Mouse (Mus musculus) c-Kit-positive CD71-positive TER-119-positive erythroid progenitor cells, embryonic 14.5 days (primary cell): Measurements from ENCODE around the gene Rbm20.
"Not testable (repeated sequence)": the region's sequence is repeated elsewhere in the genome, so short reads cannot be mapped to it uniquely, and the experiment has no call there.

Source experiments
- DNase-seq: peaks from one replicate; pipeline ENCODE4 v3.0.0-alpha.2; 2013; ENCODE audit warnings: low spot score

Gene Rbm20

DNA sequence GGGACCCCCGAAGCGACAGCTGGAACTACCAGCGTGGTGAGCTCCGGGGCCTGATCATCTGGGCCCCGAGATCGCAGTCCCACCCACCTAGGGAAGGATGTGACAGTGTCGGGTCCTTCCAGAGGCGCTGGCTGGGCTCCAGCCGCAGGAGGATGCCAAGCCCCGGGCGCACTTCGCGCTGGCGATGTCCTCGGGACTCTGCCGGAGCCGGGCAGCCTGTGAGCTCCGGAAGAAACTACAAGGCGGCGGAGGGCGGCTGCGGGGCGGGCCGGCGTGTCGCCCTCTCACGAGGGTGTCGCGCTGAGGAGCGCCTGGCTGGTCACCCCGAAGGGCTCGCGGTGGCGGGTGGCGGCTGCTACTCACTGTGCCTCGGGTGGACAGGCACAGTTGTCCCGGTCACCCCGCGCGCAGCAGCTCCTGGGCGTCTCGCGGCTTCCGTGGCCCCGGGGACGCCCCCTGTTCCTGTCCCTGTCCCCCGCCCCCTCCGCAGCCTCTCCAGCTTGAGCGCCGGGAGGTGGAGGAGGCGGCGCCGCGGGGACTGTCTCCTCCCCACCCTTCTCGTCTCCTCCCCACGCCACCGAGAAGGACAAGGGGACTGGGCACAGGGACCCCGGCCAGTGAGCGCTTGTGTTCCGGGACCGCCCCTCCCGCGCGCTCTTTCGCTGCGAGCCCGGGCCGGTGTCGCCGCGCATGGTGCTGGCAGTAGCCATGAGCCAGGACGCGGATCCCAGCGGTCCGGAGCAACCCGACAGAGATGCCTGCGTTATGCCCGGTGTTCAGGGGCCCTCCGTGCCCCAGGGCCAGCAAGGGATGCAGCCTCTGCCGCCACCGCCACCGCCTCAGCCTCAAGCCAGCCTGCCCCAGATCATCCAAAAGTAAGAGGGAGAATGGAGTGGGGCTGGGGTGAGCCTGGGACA is at the start of gene Rbm20:
Rbm20 (plus strand) TSS at position 589 of the 917 bp plus-strand sequence.
- DNase-seq, result no peak

DNA sequence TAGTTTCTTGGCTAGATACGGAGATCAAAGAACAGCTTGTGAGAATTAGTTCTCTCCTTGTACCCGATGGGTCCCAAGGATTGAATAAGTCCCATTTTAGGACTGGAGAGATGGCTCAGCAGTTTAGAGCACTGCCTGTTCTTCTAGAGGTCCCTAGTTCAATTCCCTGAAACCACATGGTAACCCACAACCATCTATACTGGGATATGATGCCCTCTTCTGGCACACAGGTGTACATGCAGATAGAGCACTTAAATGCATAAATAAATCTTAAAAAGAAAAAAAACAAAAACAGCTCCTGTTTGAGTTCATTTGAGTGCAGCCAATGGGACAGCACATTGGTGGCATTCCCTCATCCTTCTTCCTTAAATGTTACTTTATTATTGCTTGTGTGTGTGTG is 39.1 kb upstream of the Rbm20 start:
- peak; percentile 17 for DNase-seq

DNA sequence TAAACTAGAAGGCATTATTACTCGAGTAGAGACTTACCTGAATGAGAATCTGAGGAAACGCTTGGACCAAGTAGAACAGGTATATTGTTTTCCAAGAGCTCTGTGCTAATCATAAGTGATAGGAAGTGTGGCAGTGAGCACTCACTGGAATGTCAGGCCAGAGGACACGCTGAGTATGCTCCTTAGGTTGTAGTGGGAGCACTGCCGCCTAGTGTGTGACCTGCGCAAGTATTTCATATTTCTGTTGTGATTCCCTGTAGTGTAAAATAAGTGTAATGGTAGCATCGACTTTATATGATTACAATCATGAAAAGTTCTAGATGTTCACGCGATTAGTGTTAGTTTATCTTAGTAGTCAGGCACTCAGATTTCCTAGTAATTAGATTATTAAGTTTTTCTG is 38.4 kb upstream of the Rbm20 start:
- DNase-seq, result no peak

GRCm38 (mm10) chr19:53644020-53644595 is 33.0 kb upstream of the Rbm20 start:
- DNase-seq, result no peak

- DNase-seq, result no peak
Measured at GRCm38 (mm10) chr19:53647301-53647700, 29.8 kb upstream of the Rbm20 start.

- DNase-seq, result no peak
Measured at GRCm38 (mm10) chr19:53648056-53648455, 29.1 kb upstream of the Rbm20 start.

- DNase-seq, result peak; percentile 53
Measured at GRCm38 (mm10) chr19:53648802-53649236, 28.3 kb upstream of the Rbm20 start.

DNA sequence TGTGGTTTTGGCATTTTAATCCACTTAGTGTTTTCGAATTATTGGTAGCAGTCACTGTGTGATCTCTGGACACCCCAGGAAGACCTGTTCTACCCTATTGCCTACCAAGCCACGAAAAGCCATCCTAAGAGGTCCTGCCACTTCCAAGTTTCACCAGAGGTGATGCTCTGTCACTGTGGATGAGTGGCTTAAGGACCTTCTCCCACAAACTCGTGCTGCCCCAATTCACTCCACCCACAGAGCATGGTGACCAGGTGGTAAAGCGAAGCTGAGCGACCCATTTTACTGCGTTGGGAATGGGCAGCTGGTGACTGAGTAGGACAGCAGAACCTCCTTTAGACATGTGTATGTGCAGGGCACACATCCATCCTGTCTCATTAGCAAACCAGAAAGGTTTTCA is 27.7 kb upstream of the Rbm20 start:
- no peak for DNase-seq

DNA sequence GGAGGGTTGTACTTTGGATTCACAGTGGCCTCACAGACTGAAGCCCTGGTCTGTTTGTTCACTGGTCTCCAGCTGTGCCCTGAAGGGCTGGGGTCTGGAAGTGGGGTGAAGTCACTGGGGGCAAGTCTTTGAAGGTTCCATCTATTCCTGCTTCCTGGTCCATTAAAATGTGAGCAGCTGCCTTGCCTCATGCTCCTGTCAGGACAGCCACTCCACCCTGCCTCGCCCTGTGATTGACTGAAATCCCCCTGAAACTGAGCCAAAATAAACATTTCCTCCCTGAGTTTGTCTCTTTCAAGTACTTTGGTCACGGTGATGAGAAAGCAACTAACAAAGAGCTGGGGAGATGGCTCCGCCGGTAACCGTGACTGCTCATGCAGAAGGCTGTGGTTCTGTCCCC is 27.3 kb upstream of the Rbm20 start:
- no peak for DNase-seq

- no peak for DNase-seq
Measured at GRCm38 (mm10) chr19:53650921-53651320, 26.2 kb upstream of the Rbm20 start.

DNA sequence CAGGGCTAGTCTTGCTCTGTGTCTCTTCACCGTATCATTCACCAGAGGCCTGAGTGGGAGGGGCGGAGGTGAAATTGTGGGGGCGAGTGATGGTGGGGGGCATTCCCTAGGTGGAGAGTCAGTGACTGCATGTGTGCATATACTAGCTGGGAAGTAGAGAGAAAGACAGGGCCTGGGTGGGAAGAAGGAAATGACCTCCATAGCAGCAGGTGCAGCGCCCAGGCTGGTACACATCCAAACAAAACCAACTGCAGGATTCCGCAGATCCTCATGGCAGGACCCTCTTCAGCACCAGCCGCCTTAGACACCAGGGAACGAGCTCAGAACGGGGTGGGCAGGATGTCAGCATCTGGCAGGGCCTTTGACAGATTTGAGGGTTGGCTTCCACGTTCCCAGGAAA is 24.8 kb upstream of the Rbm20 start:
- no peak for DNase-seq

GRCm38 (mm10) chr19:53653624-53654467 is 23.3 kb upstream of the Rbm20 start:
- no peak for DNase-seq

DNA sequence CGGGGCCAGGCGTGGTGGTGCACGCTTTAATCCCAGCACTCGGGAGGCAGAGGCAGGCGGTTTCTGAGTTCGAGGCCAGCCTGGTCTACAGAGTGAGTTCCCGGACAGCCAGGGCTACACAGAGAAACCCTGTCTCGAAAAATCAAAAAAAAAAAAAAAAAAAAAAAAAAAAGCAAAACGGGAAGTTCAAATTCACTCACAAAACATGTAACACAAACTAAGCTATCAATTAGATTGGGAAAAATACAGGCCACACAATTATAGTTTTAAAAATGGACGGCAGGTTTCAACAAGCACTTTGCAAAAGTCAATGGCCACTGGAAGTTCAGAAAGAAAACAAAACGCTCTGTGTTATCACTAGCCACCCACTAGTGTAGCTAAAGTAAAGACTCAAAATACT is 20.7 kb upstream of the Rbm20 start:
- DNase-seq, result not testable (repeated sequence)

DNA sequence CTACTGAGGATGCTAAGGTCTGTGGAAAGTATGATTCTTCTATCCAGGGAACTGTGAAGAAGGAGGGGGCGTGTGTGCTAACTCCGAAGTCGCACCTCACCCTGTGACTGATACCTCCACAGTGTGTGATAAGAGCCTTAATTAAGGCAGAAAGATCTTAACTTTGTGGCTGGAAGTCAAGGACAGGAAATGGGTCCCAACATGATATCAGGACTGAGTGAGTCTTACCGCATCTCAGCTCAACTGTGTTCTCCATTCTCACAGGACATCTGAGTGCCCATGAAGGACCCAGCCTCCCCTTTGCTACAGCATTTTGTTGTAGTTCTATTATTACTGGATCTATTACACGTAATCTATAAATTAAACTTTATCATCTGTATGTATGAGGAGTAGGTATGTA is 19.7 kb upstream of the Rbm20 start:
- DNase-seq, result no peak

DNA sequence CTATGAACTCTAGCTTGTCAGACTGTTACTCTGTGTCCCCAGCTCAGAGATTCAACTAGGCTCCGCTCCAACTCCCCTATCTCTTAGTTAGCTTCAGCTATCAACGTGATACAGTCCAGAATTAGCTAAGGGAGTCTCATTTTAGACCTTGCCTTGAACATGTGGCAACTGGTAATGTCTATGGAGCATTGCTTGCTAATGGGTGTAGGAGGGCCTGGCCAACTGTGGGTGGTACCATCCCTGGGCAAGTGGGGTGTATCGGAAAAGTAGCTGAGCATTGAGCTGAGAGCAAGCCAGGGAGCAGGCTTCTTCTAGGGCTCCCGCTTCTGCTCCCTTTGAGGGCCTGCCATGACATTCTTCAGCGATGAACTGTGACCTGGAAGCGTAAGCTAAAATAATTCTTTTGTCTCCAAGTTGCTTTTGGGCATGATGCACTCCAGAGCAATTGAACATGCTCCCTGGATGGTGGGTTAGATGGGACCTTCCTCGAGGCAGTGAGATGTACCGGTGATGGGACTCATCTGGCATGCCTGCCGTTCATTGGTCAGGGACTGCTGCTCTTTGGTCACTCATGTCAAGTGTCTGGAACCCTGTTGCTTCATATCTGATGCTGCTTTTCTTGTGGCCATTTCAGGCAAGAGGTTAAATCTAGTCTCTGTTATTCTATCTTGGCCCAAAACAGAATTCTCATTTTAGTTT is 16.2 kb upstream of the Rbm20 start:
- no peak for DNase-seq

GRCm38 (mm10) chr19:53661938-53662722 is 15.0 kb upstream of the Rbm20 start:
- no peak for DNase-seq

DNA sequence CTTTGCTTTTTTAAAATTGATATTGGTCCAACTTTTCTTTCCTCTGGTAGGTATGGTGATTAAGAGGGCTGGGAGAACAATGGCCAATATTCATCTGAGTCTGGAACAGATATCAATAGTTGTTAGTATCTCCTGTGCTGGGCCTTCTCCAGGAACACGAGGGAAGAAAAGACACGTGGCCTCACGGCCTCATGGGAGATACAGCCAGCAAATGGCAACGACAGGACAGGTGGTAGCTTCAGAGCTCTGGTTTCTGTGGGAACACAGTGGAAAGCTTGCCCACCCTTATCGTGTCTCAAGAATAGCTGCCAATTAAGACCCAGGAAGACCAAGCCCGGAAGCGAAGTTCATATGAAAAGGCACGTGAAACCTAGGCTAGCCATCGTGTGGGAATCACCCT is 12.3 kb upstream of the Rbm20 start:
- DNase-seq, result no peak

DNA sequence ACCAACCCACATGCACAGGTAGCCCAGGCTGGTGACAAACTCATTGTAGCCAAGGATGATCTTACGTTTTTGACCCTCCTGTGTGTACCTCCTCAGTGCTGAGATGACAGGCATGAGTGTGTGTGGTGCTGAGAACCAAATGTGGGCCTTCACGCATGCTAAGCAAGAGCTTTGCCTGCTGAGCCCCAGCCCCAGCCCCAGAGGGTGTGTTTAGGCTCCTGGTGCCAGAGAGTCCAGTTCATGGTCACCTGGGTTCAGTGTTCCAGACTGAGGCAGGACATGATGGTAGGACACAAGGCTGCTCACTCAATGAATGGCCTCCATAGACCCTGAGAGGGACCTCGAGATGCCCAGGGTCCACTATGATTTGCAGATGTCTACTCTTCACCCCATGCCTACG is 11.7 kb upstream of the Rbm20 start:
- DNase-seq, result no peak

DNA sequence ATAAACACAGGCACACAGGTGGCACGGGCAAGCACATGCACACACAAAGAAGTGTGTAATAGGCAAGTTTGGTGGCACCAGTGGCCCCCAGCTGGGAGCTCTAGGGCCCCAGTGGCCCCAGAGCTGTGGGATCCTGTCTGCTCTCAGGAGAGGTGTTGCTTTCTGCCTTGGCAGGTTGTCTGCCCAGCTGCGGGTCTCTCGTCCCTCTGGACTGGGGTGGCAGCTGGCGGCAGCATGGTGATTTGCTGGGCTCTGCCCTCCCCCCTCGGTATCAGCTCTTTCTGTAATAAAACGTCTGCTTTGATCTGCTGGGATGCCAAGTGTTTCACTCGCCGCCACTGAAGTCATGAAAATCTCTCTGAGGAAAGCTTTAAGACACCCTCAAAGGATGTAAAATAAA is 10.4 kb upstream of the Rbm20 start:
- no peak for DNase-seq

DNA sequence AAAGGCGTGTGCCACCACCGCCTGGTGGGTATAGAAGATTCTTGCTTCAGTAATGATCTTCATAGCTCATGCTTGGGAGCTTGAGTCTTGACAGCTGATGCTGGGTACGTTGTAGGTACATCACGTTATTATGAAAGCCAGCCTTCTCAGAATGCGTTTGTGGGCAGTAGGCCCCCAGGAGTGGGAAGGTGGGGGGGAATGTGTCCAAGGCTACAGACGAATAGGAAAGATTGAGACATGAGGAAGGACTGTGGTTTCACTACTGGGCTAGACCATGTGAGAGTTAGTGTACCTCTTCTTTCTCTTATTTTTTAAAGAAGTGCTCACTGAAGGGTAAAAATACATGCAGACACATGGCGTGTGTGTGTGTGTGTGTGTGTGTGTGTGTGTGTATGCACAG is 8.3 kb upstream of the Rbm20 start:
- DNase-seq, result no peak

DNA sequence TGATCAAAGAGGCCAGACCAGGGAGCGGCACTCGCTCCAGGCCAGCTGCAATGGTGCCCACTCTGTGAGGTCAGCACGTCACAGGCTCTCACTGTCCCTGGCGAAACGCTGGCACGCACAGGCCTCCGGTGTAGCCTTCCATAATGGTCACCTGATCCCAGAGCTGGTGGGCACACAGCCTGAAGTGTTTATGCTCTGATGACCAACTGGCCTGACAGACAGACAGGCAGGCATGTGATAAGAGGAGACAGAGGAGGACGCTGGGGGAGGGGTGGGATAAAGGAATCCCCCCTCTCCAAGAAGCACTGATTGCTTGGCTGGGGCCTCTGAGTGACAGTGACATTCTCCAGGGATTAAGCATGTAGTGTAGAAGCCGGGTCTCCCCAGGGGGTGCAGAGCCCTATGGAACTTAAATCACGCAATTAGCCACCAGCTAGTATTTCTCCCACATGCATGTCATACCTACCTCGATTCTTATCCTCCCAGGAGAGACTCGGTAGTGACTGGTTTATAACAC is 6.4 kb upstream of the Rbm20 start:
- no peak for DNase-seq
